Mouse (Mus musculus) ES-Bruce4 (cell line): ENCODE results near the gene Mybpc2. TPM values are rescaled to one million over a fixed set of nuclear protein-coding genes. Genes with fewer than 3 reads are reported as not detected.

ENCODE experiments used
- H3K27ac ChIP-seq: 2 replicates; pipeline ENCODE4 v1.5.1; 2012; ENCODE audit warnings: low read length, inconsistent platforms; ENCODE audit not compliant: insufficient read depth
- H3K27me3 ChIP-seq: 2 replicates; pipeline ENCODE4 v1.6.1; 2012; ENCODE audit warnings: mild to moderate bottlenecking, low read length, inconsistent platforms; ENCODE audit not compliant: control insufficient read depth, poor library complexity, insufficient read depth, severe bottlenecking
- H3K36me3 ChIP-seq: 2 replicates; pipeline ENCODE4 v1.6.1; 2012; ENCODE audit warnings: inconsistent platforms, mild to moderate bottlenecking, low read length, moderate library complexity; ENCODE audit not compliant: control insufficient read depth, poor library complexity, insufficient read depth, severe bottlenecking
- H3K4me1 ChIP-seq: one replicate; pipeline ENCODE4 v1.8.1; 2011; ENCODE audit warnings: low read length; ENCODE audit not compliant: control insufficient read depth, insufficient read depth
- H3K4me3 ChIP-seq: 2 replicates; pipeline ENCODE4 v1.5.1; 2011; ENCODE audit warnings: low read depth, mild to moderate bottlenecking, low read length
- H3K9ac ChIP-seq: 2 replicates; pipeline ENCODE4 v1.6.1; 2012; ENCODE audit warnings: low read depth, mild to moderate bottlenecking, inconsistent platforms; ENCODE audit not compliant: poor library complexity, severe bottlenecking
- H3K9me3 ChIP-seq: replicated peaks from 2 replicates; pipeline ENCODE4 v1.6.1; 2012; ENCODE audit warnings: mild to moderate bottlenecking, low read length, inconsistent platforms; ENCODE audit not compliant: control insufficient read depth, poor library complexity, insufficient read depth, severe bottlenecking
- CTCF ChIP-seq: IDR thresholded peaks from one replicate; pipeline ENCODE4 v1.8.1; 2011; ENCODE audit warnings: low read depth, low read length
- EP300 ChIP-seq: IDR thresholded peaks from 2 replicates; pipeline ENCODE4 v1.6.1; 2011; ENCODE audit warnings: low read depth, low read length; ENCODE audit not compliant: insufficient read depth
- POLR2A ChIP-seq: IDR thresholded peaks from one replicate; pipeline ENCODE4 v1.8.1; 2011; ENCODE audit warnings: low read length; ENCODE audit not compliant: insufficient read depth
- polyA plus RNA-seq: library from polyadenylated mRNA; stranded (reverse); fragments of >200 nt; gene quantifications from 2 replicates; pipeline ENCODE4 v1.2.4, GENCODE M21; 2011; ENCODE audit warnings: low read depth; ENCODE audit not compliant: missing spikeins, insufficient read depth, insufficient read length

Mybpc2 gene
- polyA plus RNA-seq, 1 experiment: 2.5 TPM

DNA sequence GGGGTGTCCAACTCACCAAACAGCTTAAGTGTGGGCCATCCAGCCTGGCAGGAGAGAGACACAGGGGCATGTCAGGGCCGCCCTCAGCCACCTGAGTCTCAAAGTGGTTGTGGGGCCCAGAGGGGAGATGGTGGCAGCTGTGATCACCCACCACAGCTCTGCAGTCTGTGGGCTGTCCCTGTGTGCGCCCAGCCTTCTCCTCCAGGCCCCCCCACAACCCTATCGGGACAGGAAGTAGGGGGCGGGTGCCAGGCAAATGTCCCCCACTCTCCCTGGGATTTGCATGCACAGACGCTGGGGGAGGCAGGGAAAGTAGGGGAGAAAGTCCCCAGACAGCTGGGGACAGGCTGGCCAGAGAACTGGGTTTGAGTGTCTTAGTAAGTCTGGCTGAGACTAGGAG lies 6.8 kb upstream of the Mybpc2 start:
- no peaks in the 10 kb centered on the region for H3K9me3 ChIP-seq
- no peak for TF ChIP-seq CTCF
- TF ChIP-seq EP300: no peak
- TF ChIP-seq POLR2A: no peak

DNA sequence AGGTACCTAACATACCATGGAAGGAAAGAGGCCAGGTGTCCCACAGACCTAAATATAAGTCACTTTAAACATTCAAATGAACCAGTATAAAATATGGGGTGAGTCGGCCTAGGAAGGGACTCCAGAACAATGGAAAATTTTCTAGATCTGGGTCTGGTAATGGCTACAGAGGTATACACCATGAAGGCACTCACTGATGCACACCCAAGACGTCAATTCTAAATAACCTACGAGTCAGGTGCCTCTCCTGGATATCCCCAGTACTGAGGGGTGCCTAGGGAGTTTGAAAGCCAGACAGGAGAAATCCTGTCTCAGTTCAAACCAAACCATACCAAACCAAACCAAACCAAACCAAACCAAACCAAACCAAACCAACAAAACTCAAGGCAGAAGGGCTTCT lies 6.1 kb upstream of the Mybpc2 start:
- Histone ChIP-seq H3K9ac (no peak overlapping the region), H3K27ac (no peak overlapping the region), H3K27me3 (no peaks in the 10 kb centered on the region), H3K36me3 (0 out of 2 replicates have a peak, but pooled peaks cover 3% of the 10 kb centered on the region), H3K4me3 (no peak overlapping the region), H3K4me1 (peaks cover 17% of the 10 kb centered on the region), H3K9me3 (no peaks in the 10 kb centered on the region)
- TF ChIP-seq CTCF (no peak), POLR2A (no peak), EP300 (no peak)

More for the DNA sequence above, 6.8 kb upstream of the Mybpc2 start:
- H3K4me3 ChIP-seq: no peak overlapping the region
- H3K4me1 ChIP-seq: peaks cover 17% of the 10 kb centered on the region
- H3K9ac ChIP-seq: no peak overlapping the region
- H3K27me3 ChIP-seq: no peaks in the 10 kb centered on the region
- 0 out of 2 replicates have a peak, but pooled peaks cover 6% of the 10 kb centered on the region for H3K36me3 ChIP-seq
- no peak overlapping the region for H3K27ac ChIP-seq

DNA sequence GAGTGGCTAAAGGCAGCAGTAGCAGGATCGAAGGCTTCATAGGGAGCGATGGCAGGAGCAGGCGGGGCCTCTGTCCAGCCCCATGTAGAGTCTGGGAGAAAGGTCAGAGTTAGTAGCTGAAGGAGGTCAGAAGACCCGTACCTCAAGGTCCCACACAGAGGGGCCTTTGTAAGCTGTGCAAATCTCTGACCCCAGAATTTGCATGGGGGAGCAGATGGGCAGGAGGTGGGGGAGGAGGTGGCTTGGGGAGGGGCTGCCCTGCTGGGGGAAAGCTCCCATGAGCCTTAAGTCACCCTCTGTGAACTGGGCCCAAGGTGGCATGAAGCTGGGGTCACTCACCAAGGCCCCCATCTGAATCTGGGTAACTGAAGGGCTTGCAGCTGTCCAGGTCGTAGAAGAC lies 5.1 kb upstream of the Mybpc2 start:
- Histone ChIP-seq H3K27me3 (no peaks in the 10 kb centered on the region), H3K27ac (no peak overlapping the region), H3K36me3 (no peaks in the 10 kb centered on the region), H3K4me1 (peaks cover 13% of the 10 kb centered on the region), H3K9me3 (no peaks in the 10 kb centered on the region), H3K4me3 (no peak overlapping the region), H3K9ac (no peak overlapping the region)
- TF ChIP-seq CTCF: no peak
- TF ChIP-seq POLR2A: no peak

DNA sequence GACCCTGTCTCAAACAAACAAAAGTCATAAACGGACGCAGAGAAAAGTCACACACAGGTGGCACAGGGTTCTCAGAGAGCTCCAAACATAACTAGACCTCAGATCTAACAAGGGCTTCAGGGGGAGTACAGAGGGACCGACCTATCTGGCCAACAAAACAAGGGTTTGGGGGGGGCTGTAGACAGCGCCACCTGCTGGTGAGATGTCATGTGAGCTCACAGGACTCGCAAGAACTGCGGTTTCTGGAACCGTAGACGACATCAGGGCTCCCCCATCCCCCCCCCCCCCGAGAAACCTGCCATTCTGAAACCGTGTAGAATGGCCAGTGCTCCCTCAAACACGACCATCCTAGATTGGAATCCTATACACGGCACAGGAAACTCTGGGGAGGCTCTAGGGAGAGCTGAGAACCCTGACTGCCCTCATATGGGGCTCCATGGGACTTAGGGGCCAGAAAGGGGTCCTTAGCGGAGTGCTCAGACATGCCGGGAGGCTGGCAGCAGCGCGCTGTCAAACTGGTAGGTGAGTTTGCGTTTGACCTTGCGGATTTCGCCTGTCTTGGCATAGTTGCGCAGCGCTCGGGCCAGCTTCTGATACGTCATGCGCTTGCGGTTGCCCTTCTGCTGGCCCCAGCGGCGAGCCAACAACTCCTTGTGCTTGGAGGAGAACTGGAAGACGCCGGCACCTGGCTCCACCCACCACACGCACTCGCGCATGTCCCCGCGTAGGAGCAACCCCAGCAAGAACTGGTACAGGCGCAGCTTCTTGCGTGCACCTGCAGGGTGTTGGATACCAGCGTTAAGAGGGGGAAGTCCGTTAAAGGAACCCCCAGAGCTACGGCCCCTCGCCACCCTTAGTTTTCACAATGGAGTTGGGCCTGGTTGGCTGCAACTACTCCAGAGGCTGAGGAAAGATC lies 3.3 kb upstream of the Mybpc2 start:
- no peaks in the 10 kb centered on the region for H3K9me3 ChIP-seq
- H3K4me3 ChIP-seq: peak overlapping the region; percentile 73
- no peaks in the 10 kb centered on the region for H3K36me3 ChIP-seq
- no peak overlapping the region for H3K27ac ChIP-seq
- TF ChIP-seq POLR2A: no peak
- peak; percentile 85 for TF ChIP-seq CTCF
- no peaks in the 10 kb centered on the region for H3K27me3 ChIP-seq
- H3K9ac ChIP-seq: peak overlapping the region; percentile 29; the same call in 1 of the 2 replicates
- peaks cover 9% of the 10 kb centered on the region for H3K4me1 ChIP-seq

DNA sequence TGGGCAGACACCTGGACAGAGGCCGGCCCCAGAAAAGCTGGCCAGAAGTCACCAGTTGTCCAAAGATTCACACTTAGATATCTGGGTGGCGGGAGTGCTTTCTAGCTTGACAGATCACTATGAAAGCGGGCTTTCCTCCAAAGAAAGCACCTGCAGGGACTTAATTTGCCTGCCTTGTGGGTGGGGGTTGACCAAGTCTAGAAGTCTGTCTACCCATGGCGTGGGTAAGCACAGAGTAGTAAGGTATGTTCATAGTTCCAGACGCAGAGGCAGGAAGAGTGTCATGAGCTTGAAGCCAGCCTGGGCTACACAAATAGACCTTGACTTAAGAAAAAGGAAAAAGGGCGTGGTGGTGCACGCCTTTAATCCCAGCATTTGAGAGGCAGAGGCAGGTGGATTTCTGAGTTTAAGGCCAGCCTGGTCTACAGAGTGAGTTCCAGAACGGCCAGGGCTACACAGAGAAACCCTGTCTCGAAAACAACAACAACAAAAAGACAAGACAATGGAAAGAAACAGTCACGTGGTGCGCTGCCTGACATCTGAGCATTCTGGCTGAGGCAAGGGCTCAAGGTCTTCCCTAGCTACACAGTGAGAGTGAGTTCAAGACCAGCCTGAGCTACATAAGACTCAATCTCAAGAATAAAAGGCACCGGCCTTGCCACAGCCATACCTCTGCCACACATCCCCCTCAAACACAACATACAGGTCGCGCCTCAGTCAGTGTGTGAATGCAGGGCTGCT lies 2.1 kb upstream of the Mybpc2 start:
- Histone ChIP-seq H3K27me3 (no peaks in the 10 kb centered on the region), H3K9me3 (no peaks in the 10 kb centered on the region), H3K4me1 (peaks cover 9% of the 10 kb centered on the region), H3K36me3 (no peaks in the 10 kb centered on the region), H3K27ac (peak overlapping the region; percentile 31; the same call in 1 of the 2 replicates), H3K9ac (no peak overlapping the region), H3K4me3 (no peak overlapping the region)
- TF ChIP-seq EP300 (no peak), POLR2A (no peak), CTCF (no peak)
